Mouse (Mus musculus): ENCODE results near the gene Tada3. TPM values are rescaled to one million over a fixed set of nuclear protein-coding genes. Genes with fewer than 3 reads are reported as not detected.
A peak's percentile ranks its signal among the peaks of the same experiment; 100 is the strongest.

Tada3 gene
- polyA plus RNA-seq, 1 experiment from 2014 or later = 56.3 TPM

GRCm38 (mm10) chr6:113410001-113410400 lies 32.3 kb upstream of the Tada3 start:
- WGBS = 66% methylated on average over 1 of the region's 1 CpGs
- H3K27ac ChIP-seq (ENCODE audit: low read depth, low read length) = no peak overlapping the region
- H3K9ac ChIP-seq (ENCODE audit: low read depth, low read length) = no peak overlapping the region
- H3K9me3 ChIP-seq (ENCODE audit: control insufficient read depth, low read length) = no peaks in the 10 kb centered on the region
- no peaks in the 10 kb centered on the region for H3K27me3 ChIP-seq (ENCODE audit: control insufficient read depth, insufficient read depth, low read length)
- H3K4me2 ChIP-seq (replicated peaks; ENCODE audit: low read depth, low read length) = no peak overlapping the region
- no peak overlapping the region for H3K4me3 ChIP-seq (ENCODE audit: low read depth, low read length)
- no peaks in the 10 kb centered on the region for H3K4me1 ChIP-seq (replicated peaks; ENCODE audit: control insufficient read depth, insufficient read depth, low read length)
- DNase-seq (ENCODE audit: low spot score) = no peak
- ATAC-seq (ENCODE audit: low FRiP score) = no peak
- H3K36me3 ChIP-seq (ENCODE audit: control insufficient read depth, insufficient read depth, low read length) = 0 out of 2 replicates have a peak, but pooled peaks cover 4% of the 10 kb centered on the region

GRCm38 (mm10) chr6:113406683-113407082 lies 29.0 kb upstream of the Tada3 start:
- Histone ChIP-seq H3K4me2 (replicated peaks; ENCODE audit: low read depth, low read length) (no peak overlapping the region), H3K36me3 (ENCODE audit: control insufficient read depth, insufficient read depth, low read length) (0 out of 2 replicates have a peak, but pooled peaks cover 4% of the 10 kb centered on the region), H3K9ac (ENCODE audit: low read depth, low read length) (no peak overlapping the region), H3K27me3 (ENCODE audit: control insufficient read depth, insufficient read depth, low read length) (no peaks in the 10 kb centered on the region), H3K4me1 (replicated peaks; ENCODE audit: control insufficient read depth, insufficient read depth, low read length) (no peaks in the 10 kb centered on the region), H3K27ac (ENCODE audit: low read depth, low read length) (no peak overlapping the region), H3K9me3 (ENCODE audit: control insufficient read depth, low read length) (no peaks in the 10 kb centered on the region), H3K4me3 (ENCODE audit: low read depth, low read length) (no peak overlapping the region)
- WGBS = 76% methylated on average over 9 of the region's 9 CpGs
- no peak for ATAC-seq (ENCODE audit: low FRiP score)
- DNase-seq (ENCODE audit: low spot score) = peak; percentile 19

- Histone ChIP-seq H3K27ac (ENCODE audit: low read depth, low read length) (no peak overlapping the region), H3K27me3 (ENCODE audit: control insufficient read depth, insufficient read depth, low read length) (no peaks in the 10 kb centered on the region), H3K4me3 (ENCODE audit: low read depth, low read length) (no peak overlapping the region), H3K36me3 (ENCODE audit: control insufficient read depth, insufficient read depth, low read length) (0 out of 2 replicates have a peak, but pooled peaks cover 4% of the 10 kb centered on the region), H3K9ac (ENCODE audit: low read depth, low read length) (no peak overlapping the region), H3K4me2 (replicated peaks; ENCODE audit: low read depth, low read length) (no peak overlapping the region), H3K9me3 (ENCODE audit: control insufficient read depth, low read length) (no peaks in the 10 kb centered on the region), H3K4me1 (replicated peaks; ENCODE audit: control insufficient read depth, insufficient read depth, low read length) (no peaks in the 10 kb centered on the region)
- 89% methylated on average over 6 of the region's 6 CpGs for WGBS
- ATAC-seq (ENCODE audit: low FRiP score) (no peak), DNase-seq (ENCODE audit: low spot score) (no peak)
Observed at GRCm38 (mm10) chr6:113405483-113405882, 27.8 kb upstream of the Tada3 start.

GRCm38 (mm10) chr6:113404649-113405448 lies 27.2 kb upstream of the Tada3 start:
- H3K9ac ChIP-seq (ENCODE audit: low read depth, low read length) = no peak overlapping the region
- no peak overlapping the region for H3K27ac ChIP-seq (ENCODE audit: low read depth, low read length)
- DNase-seq (ENCODE audit: low spot score) = no peak
- 0 out of 2 replicates have a peak, but pooled peaks cover 4% of the 10 kb centered on the region for H3K36me3 ChIP-seq (ENCODE audit: control insufficient read depth, insufficient read depth, low read length)
- H3K4me2 ChIP-seq (replicated peaks; ENCODE audit: low read depth, low read length) = no peak overlapping the region
- H3K4me1 ChIP-seq (replicated peaks; ENCODE audit: control insufficient read depth, insufficient read depth, low read length) = no peaks in the 10 kb centered on the region
- WGBS = 77% methylated on average over 12 of the region's 12 CpGs
- no peak overlapping the region for H3K4me3 ChIP-seq (ENCODE audit: low read depth, low read length)
- H3K9me3 ChIP-seq (ENCODE audit: control insufficient read depth, low read length) = no peaks in the 10 kb centered on the region
- no peaks in the 10 kb centered on the region for H3K27me3 ChIP-seq (ENCODE audit: control insufficient read depth, insufficient read depth, low read length)
- no peak for ATAC-seq (ENCODE audit: low FRiP score)

GRCm38 (mm10) chr6:113402094-113402493 lies 24.4 kb upstream of the Tada3 start:
- H3K4me2 ChIP-seq (replicated peaks; ENCODE audit: low read depth, low read length) = no peak overlapping the region
- no peak overlapping the region for H3K4me3 ChIP-seq (ENCODE audit: low read depth, low read length)
- DNase-seq (ENCODE audit: low spot score) (no peak), ATAC-seq (ENCODE audit: low FRiP score) (no peak)
- H3K4me1 ChIP-seq (replicated peaks; ENCODE audit: control insufficient read depth, insufficient read depth, low read length) = no peaks in the 10 kb centered on the region
- no peaks in the 10 kb centered on the region for H3K27me3 ChIP-seq (ENCODE audit: control insufficient read depth, insufficient read depth, low read length)
- 0 out of 2 replicates have a peak, but pooled peaks cover 2% of the 10 kb centered on the region for H3K36me3 ChIP-seq (ENCODE audit: control insufficient read depth, insufficient read depth, low read length)
- WGBS = 89% methylated on average over 13 of the region's 13 CpGs
- no peak overlapping the region for H3K9ac ChIP-seq (ENCODE audit: low read depth, low read length)
- H3K27ac ChIP-seq (ENCODE audit: low read depth, low read length) = no peak overlapping the region
- H3K9me3 ChIP-seq (ENCODE audit: control insufficient read depth, low read length) = no peaks in the 10 kb centered on the region

GRCm38 (mm10) chr6:113396270-113397030 lies 18.8 kb upstream of the Tada3 start:
- no peak for DNase-seq (ENCODE audit: low spot score)
- Histone ChIP-seq H3K4me1 (replicated peaks; ENCODE audit: control insufficient read depth, insufficient read depth, low read length) (no peaks in the 10 kb centered on the region), H3K4me2 (replicated peaks; ENCODE audit: low read depth, low read length) (no peak overlapping the region), H3K27me3 (ENCODE audit: control insufficient read depth, insufficient read depth, low read length) (no peaks in the 10 kb centered on the region), H3K9ac (ENCODE audit: low read depth, low read length) (no peak overlapping the region), H3K27ac (ENCODE audit: low read depth, low read length) (no peak overlapping the region), H3K4me3 (ENCODE audit: low read depth, low read length) (no peak overlapping the region), H3K9me3 (ENCODE audit: control insufficient read depth, low read length) (no peaks in the 10 kb centered on the region), H3K36me3 (ENCODE audit: control insufficient read depth, insufficient read depth, low read length) (no peaks in the 10 kb centered on the region)
- ATAC-seq (ENCODE audit: low FRiP score) = no peak
- 89% methylated on average over 10 of the region's 10 CpGs for WGBS

GRCm38 (mm10) chr6:113395501-113395900 lies 17.8 kb upstream of the Tada3 start:
- no peak for DNase-seq (ENCODE audit: low spot score)
- no peak for ATAC-seq (ENCODE audit: low FRiP score)
- 91% methylated on average over 6 of the region's 6 CpGs for WGBS
- no peak overlapping the region for H3K9ac ChIP-seq (ENCODE audit: low read depth, low read length)
- no peaks in the 10 kb centered on the region for H3K36me3 ChIP-seq (ENCODE audit: control insufficient read depth, insufficient read depth, low read length)
- H3K4me2 ChIP-seq (replicated peaks; ENCODE audit: low read depth, low read length) = no peak overlapping the region
- no peaks in the 10 kb centered on the region for H3K9me3 ChIP-seq (ENCODE audit: control insufficient read depth, low read length)
- no peak overlapping the region for H3K4me3 ChIP-seq (ENCODE audit: low read depth, low read length)
- no peaks in the 10 kb centered on the region for H3K4me1 ChIP-seq (replicated peaks; ENCODE audit: control insufficient read depth, insufficient read depth, low read length)
- H3K27ac ChIP-seq (ENCODE audit: low read depth, low read length) = no peak overlapping the region
- H3K27me3 ChIP-seq (ENCODE audit: control insufficient read depth, insufficient read depth, low read length) = no peaks in the 10 kb centered on the region

GRCm38 (mm10) chr6:113394811-113395210 lies 17.1 kb upstream of the Tada3 start:
- WGBS = 94% methylated on average over 11 of the region's 11 CpGs
- H3K4me2 ChIP-seq (replicated peaks; ENCODE audit: low read depth, low read length) = no peak overlapping the region
- H3K36me3 ChIP-seq (ENCODE audit: control insufficient read depth, insufficient read depth, low read length) = 0 out of 2 replicates have a peak, but pooled peaks cover 3% of the 10 kb centered on the region
- H3K9ac ChIP-seq (ENCODE audit: low read depth, low read length) = no peak overlapping the region
- H3K27me3 ChIP-seq (ENCODE audit: control insufficient read depth, insufficient read depth, low read length) = no peaks in the 10 kb centered on the region
- no peaks in the 10 kb centered on the region for H3K4me1 ChIP-seq (replicated peaks; ENCODE audit: control insufficient read depth, insufficient read depth, low read length)
- no peaks in the 10 kb centered on the region for H3K9me3 ChIP-seq (ENCODE audit: control insufficient read depth, low read length)
- no peak for ATAC-seq (ENCODE audit: low FRiP score)
- no peak overlapping the region for H3K27ac ChIP-seq (ENCODE audit: low read depth, low read length)
- H3K4me3 ChIP-seq (ENCODE audit: low read depth, low read length) = no peak overlapping the region
- DNase-seq (ENCODE audit: low spot score) = no peak

All from hindbrain, embryonic 11.5 days (tissue).